Mouse (Mus musculus) thymus, postnatal 4 days (tissue): ENCODE measurements around the gene Negr1.

Source experiments
- DNase-seq: peaks from one replicate; pipeline ENCODE4 v3.0.0; 2021

Gene Negr1

DNA sequence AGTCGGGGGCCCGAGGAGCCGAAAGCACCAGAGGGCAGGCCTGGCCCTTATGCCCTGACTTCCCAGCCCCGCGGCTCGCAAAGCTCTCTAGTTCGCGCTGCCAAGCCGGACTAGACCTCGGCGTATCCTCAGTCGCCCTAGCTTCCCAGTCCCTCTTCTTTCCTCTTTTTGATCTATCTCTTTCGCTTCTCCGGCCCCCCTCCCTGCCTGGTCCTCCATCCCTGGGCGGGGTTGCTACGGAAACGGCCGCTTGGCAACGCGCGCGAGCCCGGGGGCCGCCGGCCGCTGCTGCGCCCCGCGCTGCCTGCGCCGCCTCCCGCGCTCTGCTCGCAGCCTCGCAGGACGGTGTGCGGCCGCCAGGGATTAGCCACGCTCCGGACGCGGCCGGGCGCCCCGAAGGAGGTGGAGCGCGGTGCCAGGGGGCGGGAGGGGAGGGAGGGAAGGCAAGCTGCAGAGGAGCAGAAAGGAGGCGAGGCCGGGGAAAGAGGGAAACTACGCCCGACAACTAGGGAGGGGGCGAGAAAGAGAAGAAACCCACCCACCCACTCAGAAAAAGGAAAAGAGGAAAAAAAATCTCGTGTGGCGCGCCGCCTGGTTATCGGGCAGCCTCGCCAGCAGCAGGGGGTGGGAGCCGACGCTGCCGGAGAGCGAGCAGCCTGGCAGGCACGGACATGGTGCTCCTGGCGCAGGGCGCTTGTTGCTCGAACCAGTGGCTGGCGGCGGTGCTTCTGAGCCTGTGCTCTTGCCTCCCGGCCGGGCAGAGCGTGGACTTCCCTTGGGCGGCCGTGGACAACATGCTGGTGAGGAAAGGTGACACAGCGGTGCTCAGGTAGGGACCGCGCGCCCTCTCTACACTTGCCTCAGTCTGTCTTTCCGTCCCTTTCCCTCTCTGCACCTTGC lies at the start of gene Negr1:
Gene Negr1 (plus strand): TSS at position 271 of the 900 bp plus-strand sequence.
- peak; percentile 12 for DNase-seq

DNA sequence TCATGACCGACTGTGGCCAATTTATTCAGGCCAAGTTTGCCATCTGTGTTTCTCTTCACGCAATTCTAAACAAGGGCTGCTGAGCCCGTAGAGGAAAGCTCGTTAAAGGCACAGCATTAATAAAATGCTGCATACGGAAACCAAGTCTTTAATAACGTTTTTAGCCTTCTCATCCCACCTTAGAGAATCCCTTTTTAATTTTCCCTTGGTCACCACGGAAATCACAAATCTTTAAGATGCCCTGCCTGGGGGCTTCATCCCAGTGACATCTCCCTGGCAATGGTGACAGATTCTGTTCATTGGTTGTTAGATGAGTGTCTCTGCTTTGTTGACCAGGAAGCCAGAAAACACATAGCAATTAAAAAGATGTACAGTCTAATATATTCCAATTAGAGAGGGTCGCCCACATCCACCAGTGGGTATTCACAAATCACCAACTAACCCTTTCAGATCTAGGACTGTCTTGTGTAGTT lies 35.1 kb upstream of the Negr1 start:
- no peak for DNase-seq

DNA sequence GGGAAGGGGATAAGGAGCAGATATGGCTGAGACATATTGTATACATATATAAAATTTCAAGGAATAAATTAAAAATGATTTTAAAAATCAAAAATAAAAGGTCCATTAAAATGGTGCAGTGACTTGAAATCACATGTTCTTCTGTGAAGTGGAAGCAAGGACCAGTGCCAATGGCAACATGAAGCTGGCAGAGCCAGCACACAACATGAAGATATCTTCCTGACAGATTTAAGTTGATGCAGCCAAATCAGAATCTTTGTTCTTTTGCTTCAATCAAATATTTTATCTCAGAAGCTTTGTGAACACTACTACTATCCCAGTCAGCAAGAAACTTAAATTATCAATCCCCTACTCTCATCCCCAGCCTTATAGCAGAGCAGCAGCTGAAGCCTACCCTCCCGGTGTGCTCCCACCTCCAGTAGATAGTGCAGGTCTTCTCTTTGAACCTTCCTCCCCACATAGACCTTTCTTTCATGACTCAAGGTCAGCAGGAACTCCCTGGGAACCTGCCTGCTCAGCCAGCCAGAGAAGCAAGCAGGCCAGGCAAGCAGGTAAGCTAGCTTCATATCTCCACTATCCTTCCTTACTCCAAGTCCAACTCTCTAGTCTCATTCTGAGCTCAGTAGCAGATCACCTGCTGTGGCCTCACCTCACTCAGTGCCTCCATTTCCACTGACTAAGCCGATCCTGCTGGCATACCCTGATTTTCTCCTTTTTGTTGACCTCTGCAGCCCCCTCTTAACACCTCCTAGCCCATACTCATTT lies 34.2 kb upstream of the Negr1 start:
- no peak for DNase-seq

DNA sequence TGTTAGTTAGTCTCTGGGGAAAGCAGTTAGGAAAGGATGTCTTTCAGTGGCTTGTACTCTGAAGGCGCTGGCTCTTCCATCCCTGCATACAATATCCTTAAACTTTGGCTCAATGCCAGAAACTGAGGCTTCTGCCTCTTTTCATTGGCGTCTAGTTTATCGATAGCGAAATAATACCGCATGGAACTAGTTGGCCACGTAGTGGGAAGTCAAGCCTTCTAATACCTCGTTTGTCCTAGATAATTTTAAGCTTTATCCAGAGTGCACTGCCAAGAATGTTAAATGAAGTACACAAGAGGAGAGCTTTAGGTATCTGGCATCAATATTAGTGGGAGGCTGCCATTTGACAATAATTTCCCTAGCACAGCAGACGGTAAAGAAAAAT lies 2.2 kb upstream of the Negr1 start:
- no peak for DNase-seq

DNA sequence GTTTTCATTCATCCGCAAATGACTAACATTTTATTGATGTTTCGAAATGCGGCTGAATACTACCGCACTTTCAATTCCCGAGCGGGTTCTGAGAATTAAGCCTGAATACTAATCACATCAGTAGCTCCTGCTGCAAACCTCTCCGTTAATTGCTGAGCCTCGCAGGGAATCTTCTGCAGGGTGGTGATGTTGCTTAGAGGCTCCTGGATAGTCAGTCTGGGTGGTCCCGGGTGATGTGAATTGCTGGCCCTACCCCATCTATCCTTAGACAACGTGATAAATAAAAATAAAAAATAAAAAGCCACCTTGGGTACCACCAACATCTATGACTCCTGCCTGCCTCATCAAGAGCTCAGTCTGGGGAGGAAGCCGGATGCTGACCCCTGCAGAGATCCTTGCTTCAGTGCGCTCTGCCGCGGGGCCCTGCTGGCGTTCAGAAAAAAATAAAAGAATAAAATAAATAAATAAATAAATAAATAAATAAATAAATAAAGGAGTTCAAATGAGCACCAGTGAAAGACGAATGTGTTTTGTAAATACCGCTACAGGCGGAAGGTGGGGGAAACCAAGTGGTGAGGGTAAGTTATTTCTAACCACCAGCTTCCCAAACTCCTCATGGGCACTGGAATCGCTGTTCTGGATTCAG lies 1.6 kb upstream of the Negr1 start:
- no peak for DNase-seq

DNA sequence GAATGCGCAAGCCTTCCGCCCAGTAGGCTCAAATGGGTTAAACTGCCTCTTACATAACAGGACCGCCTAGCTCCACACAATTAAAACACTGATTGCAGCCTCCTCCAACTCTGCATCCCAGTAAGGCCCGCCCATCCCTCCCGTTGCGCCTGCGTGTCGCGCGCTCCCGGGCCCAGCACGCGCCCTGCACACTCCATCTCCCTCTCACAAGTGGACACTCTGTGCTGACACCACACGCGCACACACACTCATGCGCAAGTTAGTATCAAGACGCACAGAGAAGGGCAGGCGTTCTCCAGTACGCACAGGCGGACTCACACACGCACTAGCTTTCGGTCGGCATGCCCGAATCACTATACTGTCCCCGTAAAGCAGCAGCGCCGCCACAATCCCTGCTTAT lies 828 bp upstream of the Negr1 start:
- peak; percentile 6 for DNase-seq

DNA sequence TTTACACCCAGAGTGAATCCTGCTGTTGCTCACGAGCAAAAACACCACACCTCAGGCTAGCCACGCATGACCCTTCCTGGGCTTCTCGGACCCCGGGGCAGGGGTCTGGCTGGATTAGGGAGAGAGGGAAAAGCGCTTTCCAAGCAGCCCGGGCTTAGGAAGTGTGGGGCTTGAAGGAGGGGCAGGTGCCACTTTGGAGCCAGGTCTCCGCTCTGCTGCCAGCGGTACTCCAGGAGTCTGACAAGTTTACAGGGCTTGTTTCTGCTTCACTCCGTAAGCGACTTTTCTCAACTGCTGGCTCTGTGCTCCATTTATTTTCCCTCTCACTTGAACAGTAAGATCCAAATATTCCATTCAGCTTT lies 811 bp downstream of the Negr1 start:
- DNase-seq, result no peak

DNA sequence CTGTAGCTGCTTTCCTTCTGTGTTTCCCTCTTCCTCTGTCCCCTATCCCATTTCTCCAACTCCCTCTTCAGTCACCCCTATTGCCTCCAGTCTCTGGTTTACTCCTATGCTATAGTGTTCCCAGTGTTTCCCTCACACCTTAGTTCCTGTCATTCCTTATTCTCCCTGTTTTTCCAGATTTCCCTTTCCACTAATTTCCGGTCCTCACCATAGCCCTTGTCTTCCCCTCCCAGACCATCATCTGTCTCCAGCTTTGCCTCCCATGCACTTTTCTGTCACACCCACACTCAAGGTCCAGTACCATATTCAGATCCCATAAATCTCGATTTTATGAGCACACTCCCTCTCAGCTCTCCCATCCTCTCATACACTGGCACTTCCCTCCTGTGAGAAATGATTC lies 1.2 kb downstream of the Negr1 start:
- no peak for DNase-seq

DNA sequence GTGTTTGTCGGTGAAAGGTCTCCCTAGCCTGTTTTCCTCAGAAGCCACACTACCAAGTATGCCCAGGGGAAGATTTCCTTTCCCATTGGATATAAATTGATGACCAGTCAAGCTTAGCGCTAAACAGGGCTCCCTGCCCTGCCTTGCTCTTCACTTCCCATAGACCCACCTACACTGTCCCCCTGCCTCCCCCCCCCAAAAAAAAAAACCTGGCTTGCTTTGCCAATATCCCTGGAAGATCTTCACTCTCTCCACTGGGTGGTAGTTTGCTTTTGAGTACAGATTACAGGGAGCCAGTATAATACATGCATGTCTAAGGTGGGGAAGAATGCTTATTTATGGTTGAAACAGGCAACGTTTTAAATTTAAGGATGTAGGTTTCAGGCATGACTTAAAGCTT lies 1.8 kb downstream of the Negr1 start:
- no peak for DNase-seq

DNA sequence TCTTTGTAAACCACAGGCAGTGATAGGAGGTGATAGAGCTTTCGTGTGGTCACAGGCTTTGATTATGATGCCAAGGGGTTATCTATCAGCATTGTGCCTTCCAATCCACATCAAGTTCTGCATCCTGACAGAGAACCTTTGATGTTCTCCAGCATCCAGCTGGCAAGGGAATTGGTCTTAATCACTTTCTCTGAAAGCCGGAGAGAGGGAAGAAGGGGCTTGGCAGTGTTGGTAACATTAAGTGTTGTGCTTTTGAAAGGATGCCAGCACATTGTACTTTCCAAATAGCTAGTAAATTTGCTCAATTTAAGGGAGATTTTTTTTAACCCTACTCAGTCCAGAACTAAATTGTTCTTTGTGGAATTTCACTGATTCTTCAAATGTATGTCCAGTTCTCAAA lies 11.9 kb downstream of the Negr1 start:
- no peak for DNase-seq

DNA sequence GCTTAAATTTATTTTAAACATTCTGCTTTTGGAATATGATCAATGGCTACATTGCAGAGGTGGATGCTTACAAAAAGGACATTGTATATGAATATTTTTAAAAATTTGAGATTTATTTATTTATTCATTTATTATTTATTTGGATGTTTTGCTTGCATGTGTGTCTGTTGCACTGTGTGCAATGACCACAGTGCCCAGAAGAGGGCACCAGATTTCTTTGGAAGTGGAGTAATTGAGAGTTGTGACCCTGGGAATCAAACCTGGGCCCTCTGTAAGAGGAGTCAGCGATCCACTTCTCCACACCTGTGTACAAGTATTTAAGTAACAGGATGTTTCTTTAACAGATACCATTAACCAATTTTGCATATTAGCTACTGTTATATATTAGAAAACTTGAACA lies 14.7 kb downstream of the Negr1 start:
- DNase-seq, result peak; percentile 10

DNA sequence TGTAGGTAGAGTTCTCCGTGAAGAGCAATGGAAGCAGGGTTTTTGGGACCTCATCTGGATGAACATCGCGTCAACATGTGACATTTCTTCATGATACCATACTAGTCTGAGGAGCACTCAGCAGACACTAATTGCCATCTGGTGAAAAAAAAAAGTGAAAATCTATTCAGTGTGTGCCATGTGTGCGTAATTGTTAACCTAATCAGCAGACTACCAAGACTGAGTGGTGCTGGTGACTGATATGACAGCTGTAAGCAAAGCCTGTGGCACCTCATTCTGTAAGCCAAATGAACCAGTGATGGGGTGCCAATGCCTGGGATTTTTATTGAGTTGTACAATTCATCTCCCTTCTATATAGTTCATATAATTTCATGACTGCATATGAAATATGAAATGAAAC lies 29.0 kb downstream of the Negr1 start:
- no peak for DNase-seq

DNA sequence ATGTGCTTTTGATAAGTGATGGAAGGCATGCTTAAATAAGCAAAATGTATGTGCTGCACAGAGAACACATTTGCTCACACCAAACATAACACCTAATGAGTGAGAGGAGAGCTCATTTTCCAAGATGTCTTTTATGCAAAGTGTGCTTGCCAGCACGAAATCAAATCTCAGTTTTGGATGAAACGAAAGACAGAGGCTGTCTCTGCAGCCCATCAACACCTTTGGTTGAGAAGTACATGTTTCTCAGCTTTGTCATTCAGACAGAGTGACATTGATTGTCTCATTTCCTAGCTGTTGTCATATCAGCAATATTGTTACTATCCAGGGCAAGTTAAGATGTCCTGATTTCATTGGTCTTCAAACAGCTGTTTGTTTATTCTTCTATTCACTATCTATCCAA lies 29.5 kb downstream of the Negr1 start:
- no peak for DNase-seq

DNA sequence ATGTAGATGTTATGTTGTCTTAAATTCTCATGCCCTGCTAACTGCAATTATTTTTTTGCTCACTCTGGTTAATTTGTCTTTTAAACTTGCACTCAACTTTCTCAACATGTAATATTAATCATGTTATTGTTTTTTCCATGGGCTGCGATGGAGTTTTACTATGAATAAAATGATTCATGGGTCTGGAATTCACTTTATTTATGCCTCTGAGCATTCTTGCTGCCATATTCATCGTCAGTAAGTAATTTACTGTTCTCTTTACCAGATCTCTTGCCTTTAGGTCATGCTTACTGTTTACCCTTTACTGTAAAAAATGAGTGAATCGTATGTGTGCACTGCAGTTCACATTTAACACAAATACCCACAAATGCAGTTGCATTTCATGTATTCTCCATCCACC lies 45.3 kb downstream of the Negr1 start:
- no peak for DNase-seq

DNA sequence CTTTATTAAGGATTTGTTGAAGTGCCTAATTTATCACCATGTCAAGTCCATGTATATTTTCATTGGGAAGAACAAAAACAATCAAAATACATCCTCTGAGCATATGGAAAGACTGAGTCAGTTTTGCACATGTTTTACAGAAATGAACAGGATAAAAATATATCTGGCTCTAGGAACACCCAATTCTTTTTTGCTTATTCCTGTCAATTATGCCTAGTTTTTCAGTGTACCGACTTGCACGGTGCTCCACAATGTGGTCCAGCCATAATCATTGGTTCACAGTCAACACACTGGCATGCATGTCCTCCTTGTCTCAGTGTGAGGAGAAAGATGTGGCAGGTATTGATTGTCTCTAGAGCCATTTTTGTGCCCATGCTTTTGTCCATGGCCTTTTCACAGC lies 58.3 kb downstream of the Negr1 start:
- DNase-seq, result no peak

DNA sequence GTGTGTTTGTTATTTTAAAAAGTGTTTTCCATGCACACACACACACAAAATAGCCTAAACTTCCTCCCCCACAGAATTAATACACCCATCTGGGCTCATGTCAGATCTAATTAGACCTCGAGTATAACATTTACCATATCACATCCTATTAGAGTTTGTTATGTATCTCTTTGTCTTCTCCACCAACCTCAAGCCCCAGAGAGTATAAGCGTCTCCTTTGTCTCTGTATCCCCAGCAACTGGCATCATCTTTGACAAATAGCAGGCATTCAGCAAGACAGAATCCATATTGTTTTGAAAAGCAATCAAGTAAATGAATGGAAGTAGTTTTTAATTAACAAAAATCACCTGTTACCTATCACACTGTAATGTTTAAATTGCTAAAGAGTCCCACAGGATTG lies 67.0 kb downstream of the Negr1 start:
- no peak for DNase-seq

DNA sequence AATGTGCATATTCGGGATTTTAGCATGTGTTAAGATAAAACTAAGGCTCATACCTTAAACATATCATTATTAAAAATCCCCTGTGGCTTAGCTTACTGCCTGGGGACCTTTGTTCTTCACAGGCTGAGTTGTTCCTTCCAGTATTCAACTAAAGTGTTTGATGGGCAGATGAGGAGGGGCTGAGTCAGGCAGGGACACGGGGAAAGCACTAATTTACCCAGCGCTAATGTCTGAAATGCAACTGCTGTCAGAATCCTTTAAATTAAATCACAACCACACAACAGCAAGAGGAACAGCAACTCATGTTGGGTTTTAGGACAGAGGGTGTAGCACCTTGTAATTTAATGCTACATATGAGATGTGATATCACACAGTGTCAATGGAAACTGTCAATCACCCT lies 71.3 kb downstream of the Negr1 start:
- no peak for DNase-seq

DNA sequence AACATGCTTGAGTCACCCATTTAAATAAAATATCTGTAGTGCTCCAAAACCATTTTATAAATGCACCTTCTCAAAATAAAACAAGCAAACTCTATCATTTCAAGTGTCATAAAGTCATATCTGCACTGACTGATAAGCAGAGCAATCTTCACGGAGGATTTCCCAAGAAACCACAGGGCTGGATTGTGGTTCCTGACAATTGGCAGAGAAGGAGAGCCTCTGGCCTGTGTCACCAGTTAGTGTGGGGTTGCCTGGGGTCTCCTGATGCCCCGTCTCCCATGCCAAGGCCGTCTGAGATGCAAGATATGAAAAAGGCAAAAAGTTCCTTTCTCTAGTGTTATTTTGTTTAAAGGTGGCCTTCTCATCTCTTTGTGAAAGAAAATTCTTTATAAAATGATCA lies 77.8 kb downstream of the Negr1 start:
- DNase-seq, result no peak

DNA sequence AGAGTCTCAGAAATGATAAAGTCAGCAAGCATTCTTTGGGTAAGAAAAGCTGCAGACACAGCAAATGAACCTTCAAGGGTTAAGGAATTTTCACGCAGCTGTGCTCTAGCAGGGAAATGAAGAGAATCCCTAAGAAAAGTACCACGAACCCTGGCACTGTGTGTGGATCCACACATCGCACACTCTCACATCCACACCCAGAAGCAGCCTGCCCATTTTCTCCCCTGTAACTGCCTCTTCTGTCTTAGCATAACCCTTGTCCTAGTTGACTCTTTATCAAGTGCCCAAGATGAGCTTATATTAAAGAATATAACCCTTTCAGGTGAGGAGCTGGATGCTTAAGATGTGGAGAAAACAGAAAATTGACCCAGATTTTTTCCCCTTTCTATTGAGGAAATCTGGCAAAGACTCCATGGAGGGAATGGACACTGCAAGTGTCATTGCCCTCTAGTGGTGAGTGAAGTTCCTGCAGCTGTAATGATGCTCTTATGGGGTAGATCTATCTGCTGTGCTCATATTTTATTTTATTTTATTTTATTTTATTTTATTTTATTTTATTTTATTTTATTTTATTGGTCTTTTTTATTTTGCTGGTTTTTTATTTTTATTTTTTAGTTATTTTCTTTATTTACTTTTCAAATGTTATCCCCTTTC lies 82.2 kb downstream of the Negr1 start:
- DNase-seq, result peak; percentile 24

DNA sequence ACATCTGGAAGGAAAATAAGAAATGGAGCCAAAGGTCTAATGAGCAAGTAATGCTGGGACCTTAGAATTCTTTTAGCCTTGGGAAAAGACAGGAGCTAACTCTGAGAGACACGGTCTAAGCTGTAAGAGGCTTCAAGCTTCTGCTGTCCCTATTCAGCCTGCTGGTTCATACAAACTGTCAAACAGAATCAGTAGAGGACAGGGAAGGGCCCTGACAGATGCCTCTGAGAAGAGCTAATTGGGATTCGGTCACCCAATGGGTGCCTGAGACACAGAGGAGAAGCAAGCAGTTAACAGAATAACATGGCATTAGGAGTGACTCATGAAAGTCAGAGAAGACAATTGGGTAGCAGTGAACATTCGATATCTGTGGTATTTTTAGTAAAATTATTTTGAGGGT lies 86.8 kb downstream of the Negr1 start:
- DNase-seq, result no peak

DNA sequence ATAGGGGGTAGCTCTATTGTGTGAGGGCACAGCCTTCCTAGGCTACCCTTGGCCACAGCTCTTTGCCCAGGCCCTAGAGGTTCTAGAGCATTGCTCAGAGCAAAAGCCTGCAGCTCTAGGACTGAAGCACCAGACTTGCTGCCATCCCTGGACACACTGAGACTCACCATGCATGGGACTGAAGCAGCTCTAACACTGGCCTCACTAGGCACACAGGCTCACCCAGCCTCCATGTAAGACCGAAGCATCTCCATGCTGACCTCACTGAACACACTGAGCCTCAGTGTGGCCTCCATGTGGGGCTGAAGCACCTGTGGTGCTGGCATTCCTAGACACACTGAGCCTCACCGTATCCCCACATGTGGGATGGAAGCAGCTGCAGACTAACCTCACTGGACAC lies 101.0 kb downstream of the Negr1 start:
- DNase-seq, result no peak

DNA sequence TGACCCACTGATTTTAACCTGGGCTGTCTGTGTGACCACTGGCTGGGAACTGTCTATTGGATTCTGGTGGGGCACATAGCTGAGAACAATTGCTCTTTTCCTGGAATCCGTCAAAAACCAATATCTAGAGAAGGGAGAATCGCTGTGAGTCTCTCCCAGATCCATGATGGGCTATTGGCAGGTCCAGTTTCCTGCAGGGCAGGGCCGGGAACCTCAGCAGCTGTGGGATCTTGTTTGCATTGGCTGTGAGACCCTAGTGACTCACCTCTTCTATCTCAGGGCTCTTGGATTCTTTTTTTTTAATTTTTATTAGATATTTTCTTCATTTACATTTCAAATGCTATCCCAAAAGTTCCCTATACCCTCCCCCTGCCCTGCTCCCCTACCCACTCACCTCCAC lies 111.0 kb downstream of the Negr1 start:
- no peak for DNase-seq

DNA sequence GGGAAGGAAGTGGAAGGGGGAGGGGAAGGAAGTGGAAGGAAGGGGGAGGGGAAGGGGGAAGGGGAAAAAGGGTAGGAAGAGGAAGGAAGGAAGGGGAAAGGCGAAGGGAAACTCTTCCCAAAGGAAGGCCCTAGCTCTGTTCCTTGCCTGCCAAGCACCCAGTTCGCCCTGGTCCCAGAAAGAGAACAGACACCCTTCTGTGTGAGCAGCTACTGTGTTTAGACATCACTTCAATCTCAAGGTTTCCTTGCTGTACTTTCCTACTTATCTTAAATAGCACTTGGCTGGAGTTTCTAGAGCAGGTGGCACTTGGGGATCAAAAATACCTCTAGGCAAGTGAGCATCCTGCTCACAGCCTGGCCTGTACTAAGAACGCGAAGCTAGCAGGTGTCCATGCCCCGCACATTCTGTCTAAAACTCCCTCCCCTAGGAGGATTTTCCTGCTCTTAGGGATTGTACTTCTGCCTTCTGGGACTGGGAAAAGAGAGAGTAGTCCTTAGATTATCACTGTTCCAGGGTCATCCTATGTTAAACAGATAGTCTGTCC lies 128.5 kb downstream of the Negr1 start:
- DNase-seq, result no peak
